Mouse (Mus musculus): ENCODE measurements at regions not wholly inside any gene's neighbourhood (a gene's known extent, or its start where the extent isn't known, plus 50 kb on each side); places are given as distances from the start of the nearest gene placed in this dataset.

GRCm38 (mm10) chr1:35783427-35783826 lies 284.8 kb upstream of the Hs6st1 start:
- TF ChIP-seq CTCF (IDR thresholded peaks at IDR 0.05; ENCODE audit: insufficient read depth, low read depth, low read length) (no peak), POLR2A (IDR thresholded peaks at IDR 0.05; ENCODE audit: insufficient read depth, low read depth, low read length) (no peak)

Data from olfactory bulb, adult 2 months (tissue).